In genomic region chr13:60728276-60729054, GRCm38 (mm10) we compare ENCODE assay signal across 29 mouse cellular contexts. TPM values are rescaled to one million over a fixed set of nuclear protein-coding genes. Genes with fewer than 3 reads are reported as not detected.
DNase-seq lines count a peak whose midpoint lies in the region; ATAC-seq and TF ChIP-seq lines count a peak whose summit lies in the region.
"Had no signal": no experiment of that assay in that cellular context is flagged by ENCODE, and none has a peak within 500 bp of the region (broad histone marks: within the 10 kb centered on the region; RNA-seq: fewer than 3 reads in every experiment).

No protein-coding gene starts in this region.

- H3K4me3 ChIP-seq in heart, embryonic 13.5 days: no peak overlapping the region
- H3K4me3 ChIP-seq in heart, embryonic 12.5 days: no peak overlapping the region
- H3K4me3 ChIP-seq in left cerebral cortex, adult 2 months: no peak overlapping the region
- no peak overlapping the region for H3K4me3 ChIP-seq in midbrain, embryonic 11.5 days (ENCODE audit: low read depth, low read length)
- H3K4me3 ChIP-seq in midbrain, embryonic 10.5 days: no peak overlapping the region
- H3K4me3 ChIP-seq: embryonic facial prominence, embryonic 15.5 days; erythroblast, embryonic 14.5 days; forebrain, embryonic 10.5 days; heart, adult 2 months; hindbrain, embryonic 15.5 days had no signal

- peak; percentile 64 for ATAC-seq in frontal cortex, adult (ENCODE audit: low TSS enrichment)
- ATAC-seq in heart, embryonic 13.5 days (ENCODE audit: extremely low read depth, insufficient number of reproducible peaks, low FRiP score, low TSS enrichment): no peak
- no peak for ATAC-seq in heart, embryonic 12.5 days (ENCODE audit: insufficient number of reproducible peaks, low FRiP score)
- no peak for ATAC-seq in midbrain, embryonic 11.5 days (ENCODE audit: low FRiP score)
- ATAC-seq: forebrain, embryonic 14.5 days; intestine, embryonic 16.5 days had no signal

- H3K27ac ChIP-seq in heart, embryonic 13.5 days (replicated peaks): 0 out of 2 replicates have a peak overlapping the region, but pooled peaks have one; percentile 25
- no peak overlapping the region for H3K27ac ChIP-seq in heart, embryonic 12.5 days (ENCODE audit: poor library complexity, severe bottlenecking)
- peak overlapping the region; percentile 10; the same call in 1 of the 2 replicates for H3K27ac ChIP-seq in left cerebral cortex, adult 2 months
- H3K27ac ChIP-seq in midbrain, embryonic 11.5 days (ENCODE audit: low read depth, low read length): no peak overlapping the region
- H3K27ac ChIP-seq in midbrain, embryonic 10.5 days (replicated peaks): no peak overlapping the region
- H3K27ac ChIP-seq: embryonic facial prominence, embryonic 15.5 days; forebrain, embryonic 10.5 days; heart, adult 2 months; hindbrain, embryonic 15.5 days had no signal

- intact Hi-C loops in left cerebral cortex, adult 2 months (cut with DNase I): no loop called here

- H3K36me3 ChIP-seq in heart, embryonic 13.5 days: peaks cover 24% of the 10 kb centered on the region
- H3K36me3 ChIP-seq in heart, embryonic 12.5 days: peaks cover 25% of the 10 kb centered on the region
- H3K36me3 ChIP-seq in midbrain, embryonic 11.5 days (ENCODE audit: control insufficient read depth, insufficient read depth, low read length): peaks cover 5% of the 10 kb centered on the region
- peaks cover 85% of the 10 kb centered on the region for H3K36me3 ChIP-seq in midbrain, embryonic 10.5 days

- no peaks in the 10 kb centered on the region for H3K27me3 ChIP-seq in heart, embryonic 13.5 days (replicated peaks)
- no peaks in the 10 kb centered on the region for H3K27me3 ChIP-seq in heart, embryonic 12.5 days (replicated peaks)
- no peaks in the 10 kb centered on the region for H3K27me3 ChIP-seq in midbrain, embryonic 11.5 days (ENCODE audit: control insufficient read depth, insufficient read depth, low read length)
- H3K27me3 ChIP-seq in midbrain, embryonic 10.5 days (ENCODE audit: low read depth, poor library complexity, severe bottlenecking): no peaks in the 10 kb centered on the region
- H3K27me3 ChIP-seq: embryonic facial prominence, embryonic 15.5 days; hindbrain, embryonic 15.5 days had no signal

- no peaks in the 10 kb centered on the region for H3K9me3 ChIP-seq in heart, embryonic 13.5 days
- H3K9me3 ChIP-seq in heart, embryonic 12.5 days (replicated peaks): no peaks in the 10 kb centered on the region
- H3K9me3 ChIP-seq in midbrain, embryonic 11.5 days (ENCODE audit: control insufficient read depth, low read length): no peaks in the 10 kb centered on the region
- H3K9me3 ChIP-seq in midbrain, embryonic 10.5 days (replicated peaks): no peaks in the 10 kb centered on the region
- H3K9me3 ChIP-seq: embryonic facial prominence, embryonic 15.5 days; forebrain, embryonic 10.5 days; hindbrain, embryonic 15.5 days had no signal

- H3K4me2 ChIP-seq in heart, embryonic 13.5 days: no peak overlapping the region
- no peak overlapping the region for H3K4me2 ChIP-seq in heart, embryonic 12.5 days
- no peak overlapping the region for H3K4me2 ChIP-seq in midbrain, embryonic 11.5 days
- H3K4me2 ChIP-seq: embryonic facial prominence, embryonic 15.5 days; hindbrain, embryonic 15.5 days had no signal

- H3K4me1 ChIP-seq in heart, embryonic 13.5 days: peaks cover 15% of the 10 kb centered on the region; the same call in 1 of the 2 replicates
- H3K4me1 ChIP-seq in heart, embryonic 12.5 days (replicated peaks): peaks cover 12% of the 10 kb centered on the region
- H3K4me1 ChIP-seq in midbrain, embryonic 11.5 days (ENCODE audit: control insufficient read depth, insufficient read depth, low read length): no peaks in the 10 kb centered on the region
- no peaks in the 10 kb centered on the region for H3K4me1 ChIP-seq in midbrain, embryonic 10.5 days
- H3K4me1 ChIP-seq: embryonic facial prominence, embryonic 15.5 days; forebrain, embryonic 10.5 days; hindbrain, embryonic 15.5 days had no signal

- TF ChIP-seq CTCF in left cerebral cortex, adult 2 months (IDR thresholded peaks at IDR 0.05): no peak; the same call in 1 of the 2 replicates

- no peak overlapping the region for H3K9ac ChIP-seq in heart, embryonic 13.5 days
- no peak overlapping the region for H3K9ac ChIP-seq in heart, embryonic 12.5 days
- no peak overlapping the region for H3K9ac ChIP-seq in midbrain, embryonic 11.5 days (ENCODE audit: low read length)
- H3K9ac ChIP-seq: embryonic facial prominence, embryonic 15.5 days; hindbrain, embryonic 15.5 days had no signal

- 78% methylated on average over 9 of the region's 9 CpGs for WGBS in heart, embryonic 13.5 days
- WGBS in heart, embryonic 12.5 days: 78% methylated on average over 9 of the region's 9 CpGs
- 92% methylated on average over 9 of the region's 9 CpGs for WGBS in midbrain, embryonic 11.5 days
- WGBS in midbrain, embryonic 10.5 days: 93% methylated on average over 9 of the region's 9 CpGs

- DNase-seq in frontal cortex, postnatal 36 days (ENCODE audit: low spot score in 2 of 2): no peak
- DNase-seq in left cerebral cortex, adult 2 months (ENCODE audit: extremely low spot score in 1 of 2, low spot score in 2 of 2): no peak
- DNase-seq in left cerebral cortex, adult 18-20 months (ENCODE audit: low spot score in 2 of 2): no peak
- peak; percentile 56 for DNase-seq in midbrain, embryonic 11.5 days (ENCODE audit: low spot score, missing footprints)
- no peak for DNase-seq in midbrain, embryonic 10.5 days (ENCODE audit: low spot score)
- DNase-seq: adrenal gland, postnatal 25 days; cerebellum, adult 2 months; cerebellum, postnatal 10 days; embryo, embryonic 11 days; heart, adult 2 months had no signal

RNA-seq across cellular contexts. Expression of gene BC051665, which starts 57.7 kb away (rescaled TPM):
- not detected in 2 replicates for polyA plus RNA-seq in heart, embryonic 13.5 days (2015; fragmentation: Nextera tagmentation; extraction: Ambion mirVana)
- polyA plus RNA-seq in heart, embryonic 12.5 days (2016; fragmentation: Nextera tagmentation; extraction: Ambion mirVana): not detected in 2 replicates
- total RNA-seq in left cerebral cortex, adult 2 months (2021): not detected
- total RNA-seq in left cerebral cortex, adult 18-20 months (2021): not detected
- not detected in 2 replicates for polyA plus RNA-seq in midbrain, embryonic 11.5 days (2014; fragmentation: Nextera tagmentation; extraction: Ambion mirVana)
- not detected in 2 replicates for polyA plus RNA-seq in midbrain, embryonic 10.5 days (2016; fragmentation: Nextera tagmentation; extraction: Ambion mirVana)
- total RNA-seq: adrenal gland, postnatal 25 days; common myeloid progenitor, adult 5-6 weeks; gastrocnemius, adult 8-10 months; heart, adult 2 months; heart, postnatal 25 days; MEL had no signal
- polyA plus RNA-seq: C2C12; cerebellum, adult 2 months; embryonic facial prominence, embryonic 11.5 days; embryonic facial prominence, embryonic 15.5 days; erythroblast, embryonic 14.5 days; forebrain, embryonic 10.5 days; forebrain, embryonic 14.5 days; frontal cortex, adult 2 months; gonadal fat pad, adult 2 months; heart, adult 2 months; heart, embryonic 14.5 days; hindbrain, embryonic 11.5 days; hindbrain, embryonic 15.5 days; intestine, embryonic 16.5 days had no signal

Comparison
In these comparisons a context has a peak if more than half of its experiments do, and no peak if none do; other contexts are left out.
1. H3K27ac ChIP-seq: peak in heart, embryonic 13.5 days (single experiment) and left cerebral cortex, adult 2 months (single experiment); none in heart, embryonic 12.5 days (single experiment), midbrain, embryonic 11.5 days (single experiment) and midbrain, embryonic 10.5 days (single experiment).